Mouse (Mus musculus) kidney, postnatal 14 days (tissue): ENCODE measurements around the gene Ap2a1.

Experiments used
- DNase-seq: peaks from one replicate; pipeline ENCODE4 v3.0.0; 2022; ENCODE audit warnings: mixed read lengths

Gene Ap2a1

DNA sequence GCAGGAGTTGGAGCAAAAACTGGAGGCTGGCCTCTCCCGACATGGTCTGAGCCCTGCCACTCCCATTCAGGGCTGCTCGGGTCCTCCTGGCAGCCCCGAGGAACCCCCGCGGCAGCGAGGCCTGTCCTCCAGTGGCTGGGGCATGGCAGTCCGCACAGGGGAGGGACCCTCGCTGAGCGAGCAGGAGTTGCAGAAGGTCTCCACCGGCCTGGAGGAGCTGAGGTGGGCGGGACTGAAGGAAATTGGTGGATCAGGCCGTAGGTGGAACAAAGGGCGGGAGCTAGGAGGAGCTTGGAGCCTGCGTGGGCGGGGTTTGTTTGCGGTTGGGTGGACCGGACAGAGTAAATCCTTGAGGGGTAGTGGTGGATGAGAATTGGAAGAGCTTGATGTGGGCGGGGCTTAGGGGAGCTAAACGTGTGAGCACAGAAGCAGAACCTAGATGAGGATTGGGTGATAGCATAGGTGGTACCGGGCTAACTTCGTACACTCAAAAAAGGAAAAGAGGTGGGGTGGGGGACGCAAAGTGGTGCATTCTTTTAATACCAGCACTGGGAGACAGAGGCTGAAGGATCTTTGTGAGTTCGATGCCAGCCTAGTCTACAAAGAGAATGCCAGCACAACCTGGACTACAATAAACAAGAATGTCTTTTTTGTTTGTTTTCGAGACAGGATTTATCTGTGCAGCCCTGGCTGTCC is 23.5 kb upstream of the Ap2a1 start:
- peak; percentile 96 for DNase-seq

DNA sequence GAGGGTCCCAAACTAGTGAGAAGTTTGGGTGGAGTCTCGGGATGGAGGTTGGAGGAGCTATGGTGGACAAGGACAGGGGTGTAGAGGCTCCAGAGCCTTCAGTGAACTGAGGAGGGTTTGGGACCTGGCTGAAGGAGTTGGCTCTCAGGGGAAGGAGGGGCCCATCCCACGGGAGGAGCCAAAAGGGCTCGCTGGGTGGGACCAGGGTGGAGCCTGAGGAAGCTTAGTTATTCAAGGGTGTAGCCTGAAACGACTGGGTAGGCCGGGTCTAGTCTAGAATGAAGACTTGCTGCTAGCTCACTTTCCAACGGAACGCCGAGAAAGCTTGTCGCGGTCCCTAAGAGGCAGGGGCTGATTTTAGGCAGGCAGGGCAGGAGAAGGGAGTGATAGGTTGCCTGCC is 22.7 kb upstream of the Ap2a1 start:
- peak; percentile 84 for DNase-seq

DNA sequence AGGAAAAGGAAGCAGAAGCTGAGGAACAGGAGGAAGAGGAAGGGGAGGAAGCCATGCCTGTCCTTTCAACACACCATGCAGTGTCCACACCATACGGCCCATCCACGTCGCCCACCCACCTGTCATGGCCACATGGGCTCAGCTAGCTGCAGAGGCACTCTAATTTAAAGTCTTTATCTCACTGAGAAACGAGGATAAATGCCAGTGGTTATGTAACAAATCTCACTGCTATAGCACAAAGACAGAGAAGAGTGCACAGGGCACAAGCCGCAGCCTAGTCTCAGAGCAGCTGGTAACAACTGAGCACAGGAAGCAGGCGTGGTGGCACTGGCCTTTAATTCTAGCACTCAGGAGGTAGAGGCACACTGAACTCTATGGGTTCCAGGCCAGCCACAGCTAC is 20.6 kb upstream of the Ap2a1 start:
- DNase-seq = no peak

DNA sequence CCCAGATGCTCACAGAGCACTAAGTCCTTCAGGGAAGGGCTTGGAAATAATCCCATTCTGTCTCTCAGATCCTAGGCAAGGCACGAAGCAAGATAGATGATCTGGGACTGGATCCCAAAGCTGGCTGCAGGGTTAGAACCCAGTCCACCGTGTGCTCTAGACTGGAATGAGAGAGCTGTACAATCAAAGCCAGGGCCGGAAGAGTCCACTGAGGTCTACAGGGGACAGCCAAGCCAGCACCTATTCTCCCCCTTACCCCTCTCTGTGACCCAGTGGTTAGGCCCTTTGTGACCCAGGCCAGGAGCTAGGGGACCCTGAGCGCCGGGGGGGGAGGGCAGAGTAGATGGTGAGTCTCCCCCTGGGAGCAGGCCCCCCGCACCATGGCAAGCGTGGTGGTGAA is 13.6 kb upstream of the Ap2a1 start, which contains the start of gene Tsks:
Gene Tsks, plus strand, starts transcription at position 301 of the 400 bp plus-strand sequence.
- DNase-seq = no peak

DNA sequence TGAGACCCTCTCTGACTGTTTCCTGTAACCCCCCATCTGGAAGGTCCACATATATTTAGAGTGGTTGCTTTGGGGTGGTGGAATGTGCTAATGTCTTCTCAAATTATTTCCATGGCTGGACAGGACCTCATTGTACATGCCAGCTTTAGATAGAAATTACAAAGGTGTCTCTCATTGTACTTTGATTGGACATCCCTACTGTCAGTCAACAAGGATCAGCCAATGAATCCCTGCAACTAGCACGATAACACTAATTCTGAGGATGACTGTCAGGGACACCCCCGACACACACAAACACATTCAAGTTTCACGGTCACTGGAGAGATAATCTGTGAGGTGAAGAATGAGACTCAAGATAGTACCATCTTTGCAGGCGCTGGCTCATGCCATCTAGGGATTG is 9.4 kb upstream of the Ap2a1 start:
- DNase-seq = no peak

DNA sequence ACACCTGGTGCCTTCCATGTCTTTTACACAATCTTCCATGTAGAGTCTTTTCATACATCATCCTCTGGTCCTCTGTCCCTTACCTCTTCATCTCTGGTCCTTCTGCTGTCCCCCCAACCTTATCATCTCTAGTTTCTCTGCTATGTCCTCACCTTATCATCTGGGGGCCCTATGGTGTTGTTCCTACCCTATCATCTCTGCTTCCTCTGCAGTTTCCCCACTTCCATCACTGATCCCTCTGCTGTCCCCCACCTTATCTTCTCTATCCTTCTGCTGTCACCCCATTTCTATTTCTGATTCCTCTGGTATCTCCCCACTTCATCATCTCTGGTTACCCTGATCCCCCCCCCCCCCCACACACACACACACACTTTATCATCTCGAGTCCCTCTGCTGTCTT is 726 bp downstream of the Ap2a1 start:
- DNase-seq = no peak

DNA sequence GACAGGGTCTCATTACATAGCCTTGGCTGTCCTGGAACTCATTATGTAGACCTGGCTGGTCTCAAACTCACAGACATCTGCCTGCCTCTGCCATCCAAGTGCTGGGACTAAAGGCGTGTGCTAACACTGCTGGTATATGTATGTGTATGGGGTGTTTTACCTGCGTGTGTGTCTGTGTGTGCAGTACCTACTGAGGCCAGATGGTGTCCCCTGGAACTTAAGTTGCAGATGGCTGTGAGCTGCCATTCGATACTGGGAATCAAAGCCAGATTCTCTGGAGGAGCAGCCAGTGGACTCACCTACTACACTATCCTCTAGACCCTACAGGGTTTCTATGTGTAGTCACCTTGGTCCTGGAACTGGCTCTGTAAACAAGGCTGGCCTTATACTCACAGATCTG is 3.8 kb downstream of the Ap2a1 start:
- peak; percentile 57 for DNase-seq

DNA sequence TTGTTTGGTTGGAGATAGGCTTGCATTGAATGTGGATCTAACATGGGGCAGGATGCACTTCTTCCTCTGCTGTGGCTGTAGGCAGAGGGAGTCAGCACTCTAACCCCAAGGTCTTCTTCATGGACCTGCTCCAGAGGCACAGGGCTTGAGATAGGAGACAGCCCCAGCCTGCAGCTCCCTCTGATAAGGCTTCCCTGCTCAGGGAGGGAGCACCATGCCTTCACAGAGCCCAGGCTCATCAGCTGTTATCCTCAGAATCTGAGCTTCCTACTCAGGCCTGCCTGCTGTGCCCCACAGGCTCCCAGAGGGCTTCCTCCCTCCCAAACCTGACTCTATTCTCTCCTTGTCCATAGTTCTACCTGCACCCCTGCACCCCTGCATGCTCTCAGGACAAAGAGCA is 6.8 kb downstream of the Ap2a1 start:
- no peak for DNase-seq

DNA sequence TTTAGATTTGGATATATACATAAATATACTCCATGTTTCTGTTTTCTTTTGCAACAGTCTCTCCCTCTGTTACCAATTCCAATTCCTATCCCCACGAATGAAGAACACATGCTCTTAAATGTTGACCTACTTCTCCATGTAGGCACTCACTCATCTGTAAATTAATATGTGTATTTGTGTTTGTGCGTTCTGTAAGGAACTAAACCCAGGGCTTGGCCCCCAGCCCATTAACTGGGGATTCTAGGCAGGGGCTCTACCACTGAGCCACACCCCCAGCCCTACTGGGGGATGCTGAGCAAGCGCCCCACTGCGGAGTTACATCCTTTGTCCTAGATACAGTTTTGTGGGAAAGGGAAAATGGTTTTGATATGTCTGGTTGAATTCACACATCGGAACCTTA is 10.2 kb downstream of the Ap2a1 start:
- no peak for DNase-seq

DNA sequence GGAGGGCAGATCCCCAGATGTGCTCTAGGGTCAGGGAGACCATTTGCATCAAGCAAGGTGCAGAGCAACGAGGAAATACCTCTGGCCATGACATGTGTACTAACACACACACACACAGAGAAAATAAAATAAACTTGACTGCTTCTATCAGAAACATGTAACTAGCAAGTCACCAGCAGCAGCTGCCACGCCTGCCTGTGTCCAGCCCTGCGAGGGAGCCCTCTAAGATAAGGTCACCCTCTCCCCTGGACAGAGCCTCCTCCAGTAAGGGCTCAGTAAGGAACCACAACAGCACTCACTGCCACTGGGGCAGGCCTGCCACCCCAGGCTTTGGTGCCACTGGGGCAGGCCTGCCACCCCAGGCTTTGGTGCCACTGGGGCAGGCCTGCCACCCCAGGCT is 11.1 kb downstream of the Ap2a1 start:
- no peak for DNase-seq

DNA sequence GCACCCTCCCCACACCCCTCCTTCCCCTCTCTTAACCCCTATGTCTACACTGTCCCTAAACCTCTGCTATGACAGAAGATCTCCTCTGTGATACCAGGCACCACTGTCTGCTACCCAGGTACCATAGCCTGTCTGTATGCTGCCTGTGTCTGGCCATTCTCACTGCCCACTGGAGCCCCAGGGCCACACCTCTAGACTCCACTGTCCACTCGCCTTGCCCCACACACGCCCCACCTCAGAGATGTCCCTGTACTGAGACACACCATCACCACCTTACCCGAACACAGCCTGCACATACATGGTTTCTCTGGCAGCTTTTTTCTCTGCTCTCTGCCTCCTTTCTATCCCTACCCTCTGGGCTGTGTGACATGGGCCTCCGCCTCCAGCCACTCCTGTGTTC is 12.4 kb downstream of the Ap2a1 start:
- no peak for DNase-seq

DNA sequence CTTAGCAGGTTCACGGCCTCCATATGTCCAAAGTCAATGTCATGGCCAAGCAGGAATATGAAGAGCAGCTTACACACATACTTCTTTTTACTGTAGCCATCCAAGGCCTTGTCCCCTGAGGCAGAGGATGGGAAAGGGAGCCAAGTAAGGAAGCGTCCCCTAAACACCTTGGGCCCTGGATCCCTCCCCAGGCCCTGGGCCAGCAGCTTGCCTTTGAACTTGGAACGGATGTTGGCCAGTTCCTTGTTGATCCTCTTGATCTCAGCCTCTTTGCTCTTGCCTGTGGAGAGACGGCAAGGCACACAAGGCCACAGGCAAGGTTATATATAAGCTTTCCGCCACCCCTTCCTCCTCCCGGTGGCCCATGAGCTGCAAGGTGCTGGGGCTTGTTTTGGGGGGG is 13.1 kb downstream of the Ap2a1 start:
- no peak for DNase-seq

DNA sequence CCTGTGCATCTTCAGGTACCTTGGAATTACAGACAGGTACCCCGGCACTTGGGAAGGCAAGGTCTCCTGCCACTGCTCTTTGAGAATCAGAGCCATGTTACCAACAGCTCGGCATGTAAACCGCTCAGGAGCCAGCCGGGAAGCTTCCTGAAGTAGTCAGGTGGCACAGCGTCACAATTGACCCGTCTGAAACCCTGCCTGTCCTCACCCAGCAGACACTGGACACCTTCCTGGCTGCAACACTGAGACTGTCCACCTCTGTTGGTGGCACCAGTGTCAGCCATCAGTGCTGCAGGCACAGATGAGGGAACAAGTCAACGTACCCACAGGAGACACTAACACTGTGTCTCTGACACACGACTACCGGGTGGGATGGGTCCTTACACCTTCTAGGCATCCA is 14.0 kb downstream of the Ap2a1 start:
- no peak for DNase-seq

DNA sequence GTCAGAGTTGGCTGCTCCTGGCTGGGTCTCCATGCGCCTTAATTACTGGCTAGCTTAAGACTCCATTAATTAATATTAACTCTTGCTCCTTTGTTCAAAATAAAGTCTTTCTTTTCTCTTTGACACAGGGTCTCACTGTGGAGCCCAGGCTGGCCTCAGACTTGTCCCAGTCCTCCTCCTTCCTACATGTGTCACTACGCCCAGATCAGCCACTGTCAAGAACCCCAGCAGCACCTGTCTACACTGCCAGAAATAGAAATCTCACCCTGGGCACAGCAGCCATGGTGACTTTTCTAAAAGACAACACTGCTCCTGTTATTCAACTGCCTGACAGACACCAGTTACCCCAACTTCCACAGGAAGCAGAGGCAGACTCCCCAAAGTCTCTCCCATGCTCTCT is 14.9 kb downstream of the Ap2a1 start:
- no peak for DNase-seq

DNA sequence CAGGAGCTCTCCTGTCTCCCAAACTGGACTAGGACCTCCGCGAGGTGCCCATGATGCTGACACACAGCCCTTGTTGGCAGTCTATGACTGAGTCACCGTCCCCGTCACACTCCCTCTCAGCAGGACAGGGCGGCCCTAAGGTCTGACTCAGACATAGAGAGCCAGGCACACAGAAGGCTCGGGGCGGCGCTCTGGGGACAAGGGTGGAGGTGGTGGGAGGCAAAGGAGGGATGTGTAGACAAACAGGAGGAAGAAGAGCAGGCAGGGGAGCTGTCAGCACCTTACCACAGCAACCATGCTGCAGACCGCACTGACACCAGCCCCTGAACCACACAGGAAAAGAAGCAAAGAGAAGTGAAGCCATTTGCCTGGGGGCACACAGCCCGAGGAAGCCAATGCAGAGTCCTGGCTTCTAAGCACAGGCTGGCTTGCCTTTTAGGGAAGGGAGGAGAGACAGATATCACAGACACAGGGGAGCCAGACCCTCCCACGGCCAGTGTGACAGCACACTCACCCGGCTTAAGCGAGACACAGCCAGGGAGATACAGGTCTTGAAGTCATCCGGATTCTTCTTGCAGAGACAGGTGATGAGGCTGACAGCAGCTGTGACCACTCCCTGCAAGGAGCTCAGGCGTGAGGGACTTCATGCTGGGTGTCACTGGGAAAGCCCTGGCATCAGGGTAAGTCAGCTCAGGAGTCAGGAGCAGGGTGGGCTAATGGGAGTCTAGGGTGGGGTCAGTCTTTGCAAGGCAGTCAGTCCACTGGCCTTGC is 20.4 kb downstream of the Ap2a1 start:
- DNase-seq = no peak

DNA sequence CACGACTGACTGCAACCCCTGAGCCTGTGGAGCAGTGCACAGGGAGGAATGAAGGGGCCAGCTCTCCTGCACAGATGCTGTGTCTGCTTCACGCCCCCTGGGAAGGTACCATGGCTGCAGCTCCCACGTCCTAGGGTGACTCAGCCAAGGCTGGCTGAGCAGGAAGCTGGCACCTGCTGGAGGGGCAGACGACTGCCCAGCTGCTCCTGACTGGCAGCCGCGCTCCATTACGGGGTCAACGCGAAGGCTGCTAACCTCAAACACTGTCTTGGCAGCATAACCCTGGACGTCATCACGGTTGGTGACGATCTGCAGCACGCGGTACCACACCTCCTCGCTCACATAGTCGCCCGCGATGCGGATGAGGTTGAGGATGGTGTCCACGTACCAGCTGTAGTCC is 23.9 kb downstream of the Ap2a1 start:
- no peak for DNase-seq

DNA sequence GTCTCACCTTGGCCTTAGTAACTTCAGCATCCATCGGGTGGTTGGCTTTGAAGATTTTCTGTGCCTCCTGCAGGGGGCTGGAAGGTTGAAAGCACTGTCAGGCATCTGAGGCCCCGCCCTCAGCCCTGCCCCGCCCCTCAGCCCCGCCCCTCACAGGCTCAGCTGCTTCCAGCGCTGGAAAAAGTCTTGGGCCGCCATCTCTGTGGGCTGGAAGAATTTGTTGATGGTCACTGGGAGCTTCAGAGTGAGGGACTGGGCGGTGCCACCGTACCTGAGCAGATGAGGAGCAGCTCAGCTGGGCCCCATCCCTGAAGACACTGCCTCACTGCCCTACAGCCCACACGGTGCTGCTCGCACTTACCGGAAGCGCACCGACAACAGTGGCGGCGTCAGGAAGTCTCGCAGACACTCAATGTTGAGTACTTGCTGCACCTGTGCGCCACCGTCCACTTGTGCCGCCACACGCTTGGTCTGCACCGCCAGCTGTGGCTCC is 28.0 kb downstream of the Ap2a1 start:
- DNase-seq = peak; percentile 59

DNA sequence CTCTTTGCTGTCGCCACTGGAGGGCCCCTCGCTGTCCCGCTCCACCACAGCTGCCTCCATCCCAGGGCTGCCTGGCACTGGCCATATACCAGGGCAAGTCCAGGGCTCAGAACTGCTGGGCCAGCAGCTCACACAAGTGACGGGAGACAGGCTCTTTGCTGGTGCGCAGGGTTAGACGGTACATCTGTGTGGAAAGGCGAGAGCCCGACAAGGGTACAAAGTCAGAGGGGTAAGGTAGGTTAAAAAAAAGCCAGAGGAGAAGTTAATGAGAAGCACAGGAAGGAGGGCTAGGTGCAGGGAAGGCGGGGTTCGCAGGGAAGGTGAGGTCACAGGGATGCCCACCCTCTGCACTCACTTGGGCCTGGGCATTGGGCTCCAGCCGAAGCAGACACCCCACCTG is 28.7 kb downstream of the Ap2a1 start:
- no peak for DNase-seq

DNA sequence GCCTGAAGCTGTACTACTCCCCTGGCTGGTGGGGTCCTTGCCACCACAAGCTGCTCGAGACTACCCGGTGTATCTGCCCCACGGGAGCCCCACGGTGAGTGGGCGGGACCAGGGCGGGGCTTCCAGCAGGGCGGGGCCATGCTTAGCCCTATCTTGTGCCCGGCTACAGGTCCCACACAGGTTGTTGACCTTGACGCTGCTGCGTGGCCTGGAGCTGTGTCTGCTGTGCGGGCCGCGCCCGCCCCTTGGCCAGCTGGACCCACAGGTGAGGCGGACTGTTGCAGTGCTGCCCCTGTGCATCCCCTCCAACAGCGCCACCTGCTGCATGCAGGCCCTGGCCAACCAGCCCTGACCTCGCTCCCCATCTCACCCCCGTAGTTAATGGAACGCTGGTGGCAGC is 30.7 kb downstream of the Ap2a1 start:
- DNase-seq = peak; percentile 56

DNA sequence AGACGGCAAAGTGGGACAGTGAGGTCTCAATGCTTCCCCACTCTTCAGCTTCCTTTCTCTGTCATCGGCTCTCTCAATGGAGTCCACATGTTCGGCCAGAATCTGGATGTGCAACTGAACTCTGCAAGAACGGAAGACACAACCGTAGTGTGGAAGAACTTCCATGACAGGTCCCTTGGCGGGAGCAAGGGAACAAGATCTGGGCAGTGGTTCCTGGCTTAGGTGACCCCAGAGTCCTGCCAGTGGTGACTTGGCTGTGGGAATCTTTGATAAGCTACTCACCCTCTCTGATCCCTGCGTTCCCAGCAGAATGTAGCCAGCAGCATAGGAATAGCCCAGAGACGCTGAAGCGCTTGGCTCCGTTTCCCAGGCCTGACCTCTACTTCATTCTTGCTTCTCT is 32.8 kb downstream of the Ap2a1 start:
- no peak for DNase-seq

DNA sequence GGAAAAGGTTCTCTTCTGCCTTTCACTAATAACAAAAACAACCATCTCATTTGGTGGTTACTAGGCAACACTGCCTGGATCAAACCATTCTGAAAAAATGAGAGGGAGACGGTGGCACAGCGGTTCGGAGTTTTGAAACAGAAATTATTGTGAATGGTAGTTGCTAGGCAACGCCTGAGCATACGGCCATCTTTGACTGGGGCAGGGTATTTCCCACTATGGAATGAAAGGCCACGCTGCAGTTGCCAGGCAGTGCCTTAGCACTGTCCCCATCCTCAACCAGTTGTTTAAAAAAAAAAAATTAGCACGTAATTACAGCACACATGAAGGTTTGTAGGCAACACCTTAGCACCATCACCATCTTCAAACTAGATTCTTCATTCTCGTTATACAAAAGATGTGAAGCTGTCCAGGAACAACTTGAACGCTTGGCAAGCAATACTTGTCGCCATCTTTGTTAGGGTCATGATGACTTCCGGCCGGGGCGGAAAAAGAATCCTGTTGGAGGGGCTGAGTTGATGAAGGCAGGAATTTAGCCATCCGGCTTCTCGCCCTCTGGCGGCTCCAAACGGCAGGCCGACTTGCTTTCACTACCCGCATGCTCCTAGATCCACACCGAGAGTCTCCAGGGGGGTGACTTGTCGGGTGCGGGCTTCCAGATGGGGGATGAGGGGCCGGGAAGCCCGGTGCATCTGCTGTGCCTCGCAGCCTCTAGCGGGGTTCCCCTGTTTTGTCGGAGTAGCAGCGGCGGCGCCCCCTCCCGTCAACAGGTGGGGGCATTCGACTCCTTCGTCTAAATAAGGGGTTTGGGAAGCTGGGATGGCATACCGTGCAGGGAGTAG is 33.5 kb downstream of the Ap2a1 start, which contains the start of gene Fuz:
Gene Fuz, plus strand, starts transcription at position 487 of the 842 bp plus-strand sequence.
- peak; percentile 94 for DNase-seq

DNA sequence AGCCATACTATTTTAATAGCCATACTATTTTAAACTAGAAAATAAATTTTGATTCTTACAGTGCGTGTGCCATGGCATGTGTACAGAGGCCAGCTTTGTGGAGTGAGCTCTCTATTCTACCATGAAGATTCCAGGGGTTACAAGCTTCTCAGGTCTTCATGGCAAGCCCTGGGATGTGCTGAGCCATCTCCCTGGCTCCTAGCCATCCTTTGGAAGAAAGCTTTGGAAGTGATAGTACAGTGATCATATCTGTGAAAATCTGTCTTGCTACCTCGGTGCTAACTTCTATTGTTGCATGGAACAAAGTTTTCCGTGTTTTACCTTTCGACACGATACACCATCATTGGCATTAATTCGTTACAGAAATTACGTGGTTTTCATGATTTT is 34.1 kb downstream of the Ap2a1 start:
- no peak for DNase-seq

DNA sequence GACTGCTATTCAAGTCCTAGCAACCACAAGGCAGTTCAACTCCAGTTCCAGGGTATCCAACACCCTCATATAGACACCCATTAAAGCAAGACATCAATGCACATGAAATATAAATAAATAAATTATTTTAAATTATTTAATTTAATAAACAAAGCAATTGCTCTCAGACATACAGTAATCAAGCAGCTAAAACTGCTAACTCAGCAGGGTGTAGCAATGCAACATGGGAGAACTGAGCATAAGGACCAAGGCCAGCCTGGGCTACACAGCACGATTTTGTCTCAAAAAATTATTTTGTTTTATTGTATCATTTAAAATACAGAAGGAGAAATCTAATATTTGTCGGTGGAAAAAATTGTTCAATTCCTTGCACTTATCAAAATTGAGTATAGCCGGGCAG is 35.1 kb downstream of the Ap2a1 start:
- DNase-seq = no peak

DNA sequence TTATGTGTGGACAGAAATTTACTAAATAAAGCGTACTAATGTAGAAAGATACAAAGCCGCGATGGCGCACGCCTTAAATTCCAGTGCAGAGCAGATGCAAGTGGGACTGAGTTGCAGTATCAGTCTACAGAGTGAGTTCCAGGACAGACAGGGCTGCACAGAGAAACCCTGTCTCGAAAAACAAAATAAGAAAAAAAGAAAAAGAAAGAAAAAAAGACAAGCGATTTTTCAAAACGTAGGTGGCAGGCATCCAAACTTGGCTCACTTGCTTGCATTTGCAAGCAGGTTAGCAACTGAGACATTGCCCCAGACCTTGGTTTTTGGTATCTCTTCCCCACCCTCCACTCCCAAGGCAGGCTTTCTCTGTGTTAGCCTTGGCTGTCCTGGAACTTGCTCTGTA is 36.1 kb downstream of the Ap2a1 start:
- DNase-seq = no peak
